29 mouse cellular contexts compared by ENCODE assay signal in the genomic region with DNA sequence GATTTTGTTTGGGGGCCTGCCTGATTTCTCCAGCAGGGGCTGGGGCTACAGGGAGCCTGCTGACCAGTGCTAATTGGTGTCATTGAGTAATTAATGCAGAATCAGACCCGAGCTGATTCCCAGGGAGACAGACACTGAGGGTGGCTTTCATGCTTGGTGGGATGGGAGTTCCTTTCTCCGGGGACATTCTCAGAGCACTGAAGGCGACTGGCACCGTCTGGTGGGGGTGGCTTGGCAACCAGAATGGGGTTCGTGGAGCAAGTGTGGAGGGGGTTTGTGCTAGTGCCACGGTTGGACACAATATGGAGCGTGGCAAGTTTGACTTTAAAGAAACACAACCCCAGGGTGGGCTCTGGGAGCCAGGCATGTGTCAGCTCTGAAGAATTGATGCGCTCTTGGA. TPM values are rescaled to one million over a fixed set of nuclear protein-coding genes. Genes with fewer than 3 reads are reported as not detected.
DNase-seq lines count a peak whose midpoint lies in the region; ATAC-seq and TF ChIP-seq lines count a peak whose summit lies in the region.
"Had no signal": no experiment of that assay in that cellular context is flagged by ENCODE, and none has a peak within 500 bp of the region (broad histone marks: within the 10 kb centered on the region; RNA-seq: fewer than 3 reads in every experiment).

No protein-coding gene starts in this region.

- H3K4me2 ChIP-seq in midbrain, postnatal 0 days (ENCODE audit: low read depth, low read length, poor library complexity, severe bottlenecking) = no peak overlapping the region
- H3K4me2 ChIP-seq in midbrain, embryonic 16.5 days (ENCODE audit: low read length) = no peak overlapping the region
- H3K4me2 ChIP-seq: forebrain, embryonic 13.5 days; heart, embryonic 12.5 days; kidney, embryonic 15.5 days; midbrain, embryonic 13.5 days had no signal

- H3K4me1 ChIP-seq in midbrain, postnatal 0 days (ENCODE audit: insufficient read depth, low read length) = no peaks in the 10 kb centered on the region
- no peaks in the 10 kb centered on the region for H3K4me1 ChIP-seq in midbrain, embryonic 16.5 days (ENCODE audit: control insufficient read depth, insufficient read depth, low read length)
- H3K4me1 ChIP-seq: forebrain, embryonic 13.5 days; heart, embryonic 12.5 days; kidney, embryonic 15.5 days; midbrain, embryonic 13.5 days had no signal

- no peaks in the 10 kb centered on the region for H3K9me3 ChIP-seq in midbrain, postnatal 0 days (ENCODE audit: low read length)
- no peaks in the 10 kb centered on the region for H3K9me3 ChIP-seq in midbrain, embryonic 16.5 days (replicated peaks; ENCODE audit: control insufficient read depth, low read length, poor library complexity, severe bottlenecking)
- H3K9me3 ChIP-seq: forebrain, embryonic 13.5 days; heart, embryonic 12.5 days; kidney, embryonic 15.5 days; midbrain, embryonic 13.5 days had no signal

- no peak overlapping the region for H3K4me3 ChIP-seq in layer of hippocampus, adult 2 months
- no peak overlapping the region for H3K4me3 ChIP-seq in midbrain, postnatal 0 days (ENCODE audit: low read depth, low read length)
- no peak overlapping the region for H3K4me3 ChIP-seq in midbrain, embryonic 16.5 days (ENCODE audit: low read depth, low read length)
- H3K4me3 ChIP-seq: forebrain, embryonic 13.5 days; heart, adult 2 months; heart, embryonic 12.5 days; kidney, embryonic 15.5 days; midbrain, embryonic 13.5 days had no signal

- no peak for ATAC-seq in frontal cortex, adult (ENCODE audit: low TSS enrichment)
- ATAC-seq in midbrain, postnatal 0 days (ENCODE audit: low FRiP score) = peak; percentile 45
- ATAC-seq in midbrain, embryonic 16.5 days = no peak
- ATAC-seq: CD4-positive, CD25-positive, alpha-beta regulatory T cell, adult 4 months; forebrain, embryonic 13.5 days; midbrain, embryonic 13.5 days had no signal

- H3K27me3 ChIP-seq in midbrain, postnatal 0 days (ENCODE audit: insufficient read depth, low read length) = peaks cover 10% of the 10 kb centered on the region; the same call in 1 of the 2 replicates
- H3K27me3 ChIP-seq in midbrain, embryonic 16.5 days (ENCODE audit: control insufficient read depth, insufficient read depth, low read depth, low read length) = peaks cover 11% of the 10 kb centered on the region
- H3K27me3 ChIP-seq: forebrain, embryonic 13.5 days; kidney, embryonic 15.5 days had no signal

- 72% methylated on average over 8 of the region's 8 CpGs for WGBS in midbrain, postnatal 0 days
- 83% methylated on average over 8 of the region's 8 CpGs for WGBS in midbrain, embryonic 16.5 days

- peaks cover 7% of the 10 kb centered on the region; the same call in 1 of the 2 replicates for H3K36me3 ChIP-seq in midbrain, postnatal 0 days (ENCODE audit: insufficient read depth, low read length)
- no peaks in the 10 kb centered on the region for H3K36me3 ChIP-seq in midbrain, embryonic 16.5 days (ENCODE audit: control insufficient read depth, insufficient read depth, low read length)
- H3K36me3 ChIP-seq: heart, embryonic 12.5 days; kidney, embryonic 15.5 days; midbrain, embryonic 13.5 days had no signal

- peak; percentile 56 for TF ChIP-seq CTCF in layer of hippocampus, adult 2 months (conservative IDR thresholded peaks at IDR 0.05)
- TF ChIP-seq CTCF in midbrain, postnatal 0 days (IDR thresholded peaks at IDR 0.05) = peak; percentile 31; the same call in 1 of the 2 replicates
- no peak for TF ChIP-seq CTCF in brain, embryonic 14.5 days (IDR thresholded peaks at IDR 0.05; ENCODE audit: borderline replicate concordance, extremely low read depth, insufficient read depth, insufficient read length)

- DNase-seq in frontal cortex, postnatal 10 days (ENCODE audit: low spot score in 2 of 2) = peak; percentile 39 to 49
- peak in 1 of 2 experiments; percentile 28 for DNase-seq in layer of hippocampus, adult 2 months (ENCODE audit: low spot score in 2 of 2)
- no peak for DNase-seq in layer of hippocampus, adult 9-11 months
- peak; percentile 69 for DNase-seq in midbrain, postnatal 0 days (ENCODE audit: low spot score)
- DNase-seq in brain, embryonic 14.5 days (ENCODE audit: low read depth) = peak; percentile 7
- DNase-seq: adrenal gland, postnatal 14 days; cerebellum, postnatal 25 days; heart, adult 2 months; heart, postnatal 4 days; kidney, adult 18-20 months; kidney, postnatal 25 days; liver; lung, adult 2 months; lung, postnatal 10 days; thymus, adult 18-20 months; thymus, postnatal 36 days had no signal

- no peak for TF ChIP-seq POLR2A in brain, embryonic 14.5 days (IDR thresholded peaks at IDR 0.05; ENCODE audit: borderline replicate concordance, extremely low read depth, insufficient read depth, insufficient read length, poor library complexity, severe bottlenecking)

- no peak overlapping the region for H3K9ac ChIP-seq in midbrain, postnatal 0 days (replicated peaks; ENCODE audit: low read length, poor library complexity, severe bottlenecking)
- H3K9ac ChIP-seq in midbrain, embryonic 16.5 days (ENCODE audit: low read depth, low read length) = no peak overlapping the region
- H3K9ac ChIP-seq: forebrain, embryonic 13.5 days; heart, embryonic 12.5 days; kidney, embryonic 15.5 days; liver, embryonic 14.5 days; midbrain, embryonic 13.5 days had no signal

- H3K27ac ChIP-seq in layer of hippocampus, adult 2 months = 0 out of 2 replicates have a peak overlapping the region, but pooled peaks have one; percentile 32
- peak overlapping the region; percentile 57; the same call in 1 of the 2 replicates for H3K27ac ChIP-seq in midbrain, postnatal 0 days (ENCODE audit: low read depth, low read length)
- no peak overlapping the region for H3K27ac ChIP-seq in midbrain, embryonic 16.5 days (ENCODE audit: low read length)
- H3K27ac ChIP-seq: forebrain, embryonic 13.5 days; heart, adult 2 months; kidney, embryonic 15.5 days; liver, embryonic 14.5 days; macrophage; midbrain, embryonic 13.5 days; stomach, postnatal 0 days had no signal

RNA-seq across cellular contexts. Expression of a gene that starts 29.7 kb away (rescaled TPM):
- 10 to 100 TPM; 86.7 to 88.2 TPM for total RNA-seq in layer of hippocampus, adult 2 months (2021)
- total RNA-seq in midbrain, postnatal 0 days (2014; rRNA removed) = 162 and 233 TPM in 2 replicates
- polyA plus RNA-seq in midbrain, postnatal 0 days (2015; fragmentation: Nextera tagmentation; extraction: Ambion mirVana) = 109 and 115 TPM in 2 replicates
- polyA plus RNA-seq in midbrain, embryonic 16.5 days (2015; fragmentation: Nextera tagmentation; extraction: Ambion mirVana) = 38.3 and 63.7 TPM in 2 replicates
- polyA plus RNA-seq in brain, embryonic 14.5 days (2012; rRNA removed) = 22.8 and 46.2 TPM in 2 replicates
- total RNA-seq: heart, adult 2 months; megakaryocyte-erythroid progenitor cell, adult 5-6 weeks had no signal
- polyA plus RNA-seq: CD4-positive, CD25-positive, alpha-beta regulatory T cell, adult 4 months; heart, adult 2 months; heart, embryonic 12.5 days; heart, postnatal 0 days; lung, adult 2 months; macrophage; spleen, adult 2 months had no signal
